Mouse (Mus musculus): ENCODE data around the gene Eef1b2. TPM values are rescaled to one million over a fixed set of nuclear protein-coding genes. Genes with fewer than 3 reads are reported as not detected.

Gene Eef1b2
- polyA plus RNA-seq, 1 experiment from 2014 or later = 352 TPM

- ATAC-seq (no peak), DNase-seq (no peak)
- Histone ChIP-seq H3K9me3 (ENCODE audit: low read length) (no peaks in the 10 kb centered on the region), H3K27me3 (ENCODE audit: insufficient read depth, low read length) (no peaks in the 10 kb centered on the region; the same call in 1 of the 2 replicates), H3K36me3 (replicated peaks; ENCODE audit: insufficient read depth, low read length) (no peaks in the 10 kb centered on the region), H3K4me2 (ENCODE audit: low read depth, low read length) (no peak overlapping the region), H3K27ac (ENCODE audit: low read depth) (no peak overlapping the region), H3K4me1 (ENCODE audit: insufficient read depth) (no peaks in the 10 kb centered on the region), H3K9ac (replicated peaks) (no peak overlapping the region), H3K4me3 (ENCODE audit: low read depth, low read length) (no peak overlapping the region)
- 26% methylated on average over 22 of the region's 22 CpGs for WGBS (ENCODE audit: insufficient replicate concordance)
- TF ChIP-seq CTCF (IDR thresholded peaks at IDR 0.05; ENCODE audit: low read depth) (no peak), EP300 (IDR thresholded peaks at IDR 0.05; ENCODE audit: low read depth) (no peak)
Measured at GRCm38 (mm10) chr1:63213478-63214270, 37.0 kb downstream of the Eef1b2 start.

GRCm38 (mm10) chr1:63214271-63214558 lies 37.6 kb downstream of the Eef1b2 start, which contains the start of gene Gpr1:
Gene Gpr1, minus strand, starts transcription at chr1:63214543.
- Histone ChIP-seq H3K36me3 (replicated peaks; ENCODE audit: insufficient read depth, low read length) (no peaks in the 10 kb centered on the region), H3K4me3 (ENCODE audit: low read depth, low read length) (no peak within 1 kb of the TSS), H3K27ac (ENCODE audit: low read depth) (no peak within 1 kb of the TSS), H3K27me3 (ENCODE audit: insufficient read depth, low read length) (no peaks in the 10 kb centered on the region; the same call in 1 of the 2 replicates), H3K4me1 (ENCODE audit: insufficient read depth) (no peaks in the 10 kb centered on the region), H3K9ac (replicated peaks) (no peak within 1 kb of the TSS), H3K4me2 (ENCODE audit: low read depth, low read length) (no peak within 1 kb of the TSS), H3K9me3 (ENCODE audit: low read length) (no peaks in the 10 kb centered on the region)
- 28% methylated on average over 3 of the region's 3 CpGs for WGBS (ENCODE audit: insufficient replicate concordance)
- ATAC-seq (no peak), DNase-seq (no peak)
- TF ChIP-seq CTCF (IDR thresholded peaks at IDR 0.05; ENCODE audit: low read depth) (no peak), EP300 (IDR thresholded peaks at IDR 0.05; ENCODE audit: low read depth) (no peak)

GRCm38 (mm10) chr1:63214631-63215030 lies 38.0 kb downstream of the Eef1b2 start:
- Histone ChIP-seq H3K4me1 (ENCODE audit: insufficient read depth) (no peaks in the 10 kb centered on the region), H3K27me3 (ENCODE audit: insufficient read depth, low read length) (no peaks in the 10 kb centered on the region; the same call in 1 of the 2 replicates), H3K9ac (replicated peaks) (no peak overlapping the region), H3K4me2 (ENCODE audit: low read depth, low read length) (no peak overlapping the region), H3K9me3 (ENCODE audit: low read length) (no peaks in the 10 kb centered on the region), H3K27ac (ENCODE audit: low read depth) (no peak overlapping the region), H3K36me3 (replicated peaks; ENCODE audit: insufficient read depth, low read length) (no peaks in the 10 kb centered on the region), H3K4me3 (ENCODE audit: low read depth, low read length) (no peak overlapping the region)
- ATAC-seq (no peak), DNase-seq (no peak)
- WGBS (ENCODE audit: insufficient replicate concordance) = 46% methylated on average over 7 of the region's 7 CpGs
- TF ChIP-seq EP300 (IDR thresholded peaks at IDR 0.05; ENCODE audit: low read depth) (no peak), CTCF (IDR thresholded peaks at IDR 0.05; ENCODE audit: low read depth) (no peak)

GRCm38 (mm10) chr1:63219277-63219676 lies 42.7 kb downstream of the Eef1b2 start:
- Histone ChIP-seq H3K4me2 (ENCODE audit: low read depth, low read length) (no peak overlapping the region), H3K27ac (ENCODE audit: low read depth) (no peak overlapping the region), H3K9ac (replicated peaks) (no peak overlapping the region), H3K36me3 (replicated peaks; ENCODE audit: insufficient read depth, low read length) (no peaks in the 10 kb centered on the region), H3K9me3 (ENCODE audit: low read length) (no peaks in the 10 kb centered on the region), H3K27me3 (ENCODE audit: insufficient read depth, low read length) (no peaks in the 10 kb centered on the region), H3K4me3 (ENCODE audit: low read depth, low read length) (no peak overlapping the region), H3K4me1 (ENCODE audit: insufficient read depth) (no peaks in the 10 kb centered on the region)
- 88% methylated on average over 4 of the region's 4 CpGs for WGBS (ENCODE audit: insufficient replicate concordance)
- DNase-seq = no peak
- no peak for ATAC-seq
- TF ChIP-seq EP300 (IDR thresholded peaks at IDR 0.05; ENCODE audit: low read depth) (no peak), CTCF (IDR thresholded peaks at IDR 0.05; ENCODE audit: low read depth) (0 out of 2 replicates have a peak, but pooled peaks have one; percentile 5)

GRCm38 (mm10) chr1:63225009-63225408 lies 48.4 kb downstream of the Eef1b2 start:
- H3K9ac ChIP-seq (replicated peaks) = no peak overlapping the region
- WGBS (ENCODE audit: insufficient replicate concordance) = 46% methylated on average over 4 of the region's 4 CpGs
- H3K4me2 ChIP-seq (ENCODE audit: low read depth, low read length) = no peak overlapping the region
- no peaks in the 10 kb centered on the region for H3K9me3 ChIP-seq (ENCODE audit: low read length)
- no peaks in the 10 kb centered on the region for H3K36me3 ChIP-seq (replicated peaks; ENCODE audit: insufficient read depth, low read length)
- TF ChIP-seq CTCF (IDR thresholded peaks at IDR 0.05; ENCODE audit: low read depth) = no peak
- no peak for TF ChIP-seq EP300 (IDR thresholded peaks at IDR 0.05; ENCODE audit: low read depth)
- DNase-seq = no peak
- ATAC-seq = 0 out of 2 replicates have a peak, but pooled peaks have one; percentile 29
- no peaks in the 10 kb centered on the region for H3K4me1 ChIP-seq (ENCODE audit: insufficient read depth)
- H3K4me3 ChIP-seq (ENCODE audit: low read depth, low read length) = no peak overlapping the region
- H3K27ac ChIP-seq (ENCODE audit: low read depth) = no peak overlapping the region
- H3K27me3 ChIP-seq (ENCODE audit: insufficient read depth, low read length) = no peaks in the 10 kb centered on the region

GRCm38 (mm10) chr1:63225890-63226289 lies 49.3 kb downstream of the Eef1b2 start:
- no peak overlapping the region for H3K4me3 ChIP-seq (ENCODE audit: low read depth, low read length)
- no peaks in the 10 kb centered on the region for H3K27me3 ChIP-seq (ENCODE audit: insufficient read depth, low read length)
- H3K36me3 ChIP-seq (replicated peaks; ENCODE audit: insufficient read depth, low read length) = no peaks in the 10 kb centered on the region
- no peak for TF ChIP-seq CTCF (IDR thresholded peaks at IDR 0.05; ENCODE audit: low read depth)
- no peak for TF ChIP-seq EP300 (IDR thresholded peaks at IDR 0.05; ENCODE audit: low read depth)
- no peak overlapping the region for H3K4me2 ChIP-seq (ENCODE audit: low read depth, low read length)
- ATAC-seq (no peak), DNase-seq (no peak)
- no peak overlapping the region for H3K27ac ChIP-seq (ENCODE audit: low read depth)
- WGBS (ENCODE audit: insufficient replicate concordance) = 35% methylated on average over 7 of the region's 7 CpGs
- no peak overlapping the region for H3K9ac ChIP-seq (replicated peaks)
- H3K4me1 ChIP-seq (ENCODE audit: insufficient read depth) = no peaks in the 10 kb centered on the region
- no peaks in the 10 kb centered on the region for H3K9me3 ChIP-seq (ENCODE audit: low read length)
